Mouse (Mus musculus): ENCODE measurements at regions not wholly inside any gene's neighbourhood (a gene's known extent, or its start where the extent isn't known, plus 50 kb on each side); places are given as distances from the start of the nearest gene placed in this dataset.

GRCm38 (mm10) chr2:169357400-169357799 is 230.1 kb downstream of the Gm11011 start:
- TF ChIP-seq CTCF (IDR thresholded peaks at IDR 0.05; ENCODE audit: insufficient read depth, low read length) (no peak), POLR2A (IDR thresholded peaks at IDR 0.05; ENCODE audit: borderline replicate concordance, extremely low read depth, low read depth, low read length) (no peak)
